Mouse (Mus musculus): ENCODE results near the gene Jaml.
A peak's percentile ranks its signal among the peaks of the same experiment; 100 is the strongest.

Jaml gene

GRCm38 (mm10) chr9:45083132-45083531 is 4.1 kb downstream of the Jaml start:
- DNase-seq: no peak

GRCm38 (mm10) chr9:45084556-45084955 is 5.6 kb downstream of the Jaml start:
- DNase-seq: no peak

- no peak for DNase-seq
Observed at GRCm38 (mm10) chr9:45085741-45086690, 7.0 kb downstream of the Jaml start.

GRCm38 (mm10) chr9:45088040-45088439 is 9.1 kb downstream of the Jaml start:
- no peak for DNase-seq

- no peak for DNase-seq
Observed at GRCm38 (mm10) chr9:45090811-45091210, 11.8 kb downstream of the Jaml start.

- peak; percentile 36 to 52 for DNase-seq
Observed at GRCm38 (mm10) chr9:45092641-45093040, 13.7 kb downstream of the Jaml start.

- peak in 1 of 2 experiments; percentile 39 for DNase-seq
Observed at GRCm38 (mm10) chr9:45095149-45095937, 16.4 kb downstream of the Jaml start.

GRCm38 (mm10) chr9:45097877-45098276 is 18.9 kb downstream of the Jaml start:
- no peak for DNase-seq

GRCm38 (mm10) chr9:45098426-45098825 is 19.4 kb downstream of the Jaml start:
- no peak for DNase-seq

- no peak for DNase-seq
Observed at GRCm38 (mm10) chr9:45102528-45102927, 23.5 kb downstream of the Jaml start.

GRCm38 (mm10) chr9:45103211-45103979 is 24.4 kb downstream of the Jaml start:
- no peak for DNase-seq

- peak; percentile 62 to 74 for DNase-seq
Observed at GRCm38 (mm10) chr9:45105596-45106374, 26.8 kb downstream of the Jaml start.

- peak; percentile 28 to 54 for DNase-seq
Observed at GRCm38 (mm10) chr9:45115706-45116105, 36.7 kb downstream of the Jaml start.

GRCm38 (mm10) chr9:45116819-45117218 is 37.8 kb downstream of the Jaml start:
- DNase-seq: no peak

- DNase-seq: peak in 1 of 2 experiments; percentile 22
Observed at GRCm38 (mm10) chr9:45117741-45118431, 38.9 kb downstream of the Jaml start, which contains the start of gene Scn2b. Scn2b (plus strand) TSS chr9:45117782.

- no peak for DNase-seq
Observed at GRCm38 (mm10) chr9:45118552-45118951, 39.6 kb downstream of the Jaml start.

GRCm38 (mm10) chr9:45119316-45119953 is 40.5 kb downstream of the Jaml start:
- DNase-seq: no peak

GRCm38 (mm10) chr9:45119954-45120530 is 41.1 kb downstream of the Jaml start:
- no peak for DNase-seq

GRCm38 (mm10) chr9:45120567-45120966 is 41.6 kb downstream of the Jaml start:
- no peak for DNase-seq

GRCm38 (mm10) chr9:45121001-45121400 is 42.0 kb downstream of the Jaml start:
- no peak for DNase-seq
